Mouse (Mus musculus) ES-E14 (cell line): ENCODE measurements at regions not wholly inside any gene's neighbourhood (a gene's known extent, or its start where the extent isn't known, plus 50 kb on each side); places are given as distances from the start of the nearest gene placed in this dataset.

Source experiments
- DNase-seq: peaks from one replicate; pipeline ENCODE4 v3.0.0-alpha.2; 2013; ENCODE audit warnings: low read depth, low spot score
- H3K27ac ChIP-seq: 2 replicates; pipeline ENCODE4 v1.5.1; 2012; ENCODE audit warnings: low read depth, mild to moderate bottlenecking, low read length, moderate library complexity, mixed read lengths; ENCODE audit not compliant: poor library complexity, insufficient read depth, severe bottlenecking
- H3K36me3 ChIP-seq: 2 replicates; pipeline ENCODE4 v1.6.1; 2012; ENCODE audit warnings: mild to moderate bottlenecking, low read length, moderate library complexity, mixed read lengths; ENCODE audit not compliant: control insufficient read depth, poor library complexity, insufficient read depth, severe bottlenecking
- H3K4me1 ChIP-seq, 2 experiments: fragments of 150-350 bp in 1 of 2; sonication (generic) in 1 of 2; 2 replicates each; pipeline ENCODE4 v1.6.1; 2012; ENCODE audit warnings: low read length in 2 of 2, mild to moderate bottlenecking in 1 of 2, mixed read lengths in 1 of 2; ENCODE audit not compliant: control insufficient read depth in 2 of 2, insufficient read depth in 2 of 2, poor library complexity in 1 of 2
- H3K4me3 ChIP-seq, 2 experiments: fragments of 150-350 bp in 1 of 2; sonication (generic) in 1 of 2; 2 replicates each; pipeline ENCODE4 v1.5.1; 2012; ENCODE audit warnings: low read length in 2 of 2, low read depth in 1 of 2, mild to moderate bottlenecking in 1 of 2, mixed read lengths in 1 of 2; ENCODE audit not compliant: insufficient read depth in 1 of 2, poor library complexity in 1 of 2, severe bottlenecking in 1 of 2
- H3K9ac ChIP-seq: 2 replicates; pipeline ENCODE4 v1.6.1; 2012; ENCODE audit warnings: low read depth, mild to moderate bottlenecking, low read length, mixed read lengths; ENCODE audit not compliant: poor library complexity, insufficient read depth, severe bottlenecking
- H3K9me3 ChIP-seq: fragments of 150-350 bp; sonication (generic); 2 replicates; pipeline ENCODE4 v1.6.1; 2012; ENCODE audit warnings: low read depth, mild to moderate bottlenecking, low read length; ENCODE audit not compliant: control insufficient read depth, insufficient read depth
- CHD2 ChIP-seq: IDR thresholded peaks from 2 replicates; pipeline ENCODE4 v1.6.1; 2014; ENCODE audit warnings: mild to moderate bottlenecking, low read depth, low read length, inconsistent platforms
- HCFC1 ChIP-seq: IDR thresholded peaks from 2 replicates; pipeline ENCODE4 v1.6.1; 2012; ENCODE audit warnings: low read length, inconsistent platforms, borderline replicate concordance; ENCODE audit not compliant: insufficient read depth
- MAFK ChIP-seq: IDR thresholded peaks from 2 replicates; pipeline ENCODE4 v1.6.1; 2014; ENCODE audit warnings: mild to moderate bottlenecking, low read depth, low read length, inconsistent platforms; ENCODE audit not compliant: insufficient read depth
- ZC3H11A ChIP-seq: IDR thresholded peaks from 2 replicates; pipeline ENCODE4 v1.6.1; 2012; ENCODE audit warnings: low read depth, mild to moderate bottlenecking, inconsistent platforms, low read length, borderline replicate concordance
- ZNF384 ChIP-seq: IDR thresholded peaks from 2 replicates; pipeline ENCODE4 v1.6.1; 2012; ENCODE audit warnings: low read depth, low read length, inconsistent platforms
- in situ Hi-C, 2 experiments: fragments of 600-800 bp; cut with MboI; formaldehyde crosslinking; loops; one replicate each; pipeline ENCODE4 v1.15.1; 2025; ENCODE audit warnings: low sequenced_read_pairs in 2 of 2, inconsistent platforms in 1 of 2; ENCODE audit not compliant: unreplicated experiment in 2 of 2

DNA sequence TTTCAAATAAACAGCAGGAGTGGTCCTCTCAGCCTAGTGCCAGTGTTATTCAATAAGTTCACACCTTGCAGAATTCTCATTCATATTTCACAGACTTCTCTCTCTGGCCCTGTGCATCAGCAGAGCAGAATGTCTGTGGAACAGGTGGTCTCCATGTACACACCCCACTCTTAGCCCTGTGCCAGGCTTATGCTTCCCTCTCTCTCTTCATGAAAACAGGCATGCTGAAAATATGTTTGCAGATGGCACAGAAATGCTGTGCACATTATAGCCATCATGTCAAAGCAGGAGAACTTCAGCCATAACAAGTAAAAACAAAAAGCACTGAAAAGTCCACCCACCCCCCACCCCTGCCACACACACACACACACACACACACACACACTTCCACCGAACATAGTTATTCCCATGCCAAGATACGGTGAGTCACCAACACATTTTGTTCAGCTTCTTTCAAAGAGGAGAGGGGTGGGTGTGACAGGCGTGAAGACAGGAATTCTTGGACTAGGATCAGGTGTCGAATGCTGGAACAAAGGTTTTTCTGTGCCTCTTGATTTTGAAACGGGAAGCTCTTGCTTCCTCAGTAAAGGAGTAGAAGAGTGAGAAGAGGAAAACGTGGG is 600.6 kb downstream of the Rwdd3 start:
- Histone ChIP-seq H3K9ac (no peak overlapping the region), H3K27ac (no peak overlapping the region), H3K4me3 (no peak overlapping the region), H3K4me1 (no peaks in the 10 kb centered on the region), H3K36me3 (no peaks in the 10 kb centered on the region), H3K9me3 (no peaks in the 10 kb centered on the region)
- TF ChIP-seq ZC3H11A (no peak), HCFC1 (no peak), CHD2 (no peak), MAFK (no peak), ZNF384 (no peak)
- in situ Hi-C loops = no loop called here
- DNase-seq = no peak

GRCm38 (mm10) chr3:120541556-120542476 is 629.7 kb downstream of the Rwdd3 start:
- Histone ChIP-seq H3K4me1 (no peaks in the 10 kb centered on the region), H3K9ac (no peak overlapping the region), H3K27ac (no peak overlapping the region), H3K4me3 (no peak overlapping the region), H3K36me3 (no peaks in the 10 kb centered on the region), H3K9me3 (no peaks in the 10 kb centered on the region)
- in situ Hi-C loops = no loop called here
- TF ChIP-seq ZNF384 (no peak), ZC3H11A (no peak), CHD2 (no peak), MAFK (no peak)
- DNase-seq = no peak

DNA sequence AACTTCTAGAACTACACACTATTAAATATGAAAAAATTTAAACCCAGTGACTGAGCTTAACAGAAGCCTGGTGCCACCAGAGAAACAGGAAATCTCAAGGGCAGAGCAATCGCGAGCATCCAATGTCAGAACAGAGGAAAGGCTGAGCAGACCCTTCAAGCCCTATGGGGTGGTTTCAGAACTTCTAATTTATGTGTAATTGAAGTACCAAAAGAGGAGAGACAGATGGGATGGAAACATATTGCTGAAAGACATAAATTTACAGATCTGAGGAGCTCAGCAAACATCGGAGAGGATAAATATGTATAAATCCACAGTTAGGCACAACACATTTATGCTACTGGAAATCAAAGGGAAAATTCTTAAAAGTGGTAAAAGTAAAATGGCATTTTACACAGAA is 637.6 kb downstream of the Rwdd3 start:
- Histone ChIP-seq H3K27ac (no peak overlapping the region), H3K9ac (no peak overlapping the region), H3K36me3 (no peaks in the 10 kb centered on the region), H3K4me1 (no peaks in the 10 kb centered on the region), H3K4me3 (no peak overlapping the region), H3K9me3 (no peaks in the 10 kb centered on the region)
- in situ Hi-C loops = no loop called here
- TF ChIP-seq ZC3H11A = no peak
- no peak for TF ChIP-seq CHD2
- TF ChIP-seq HCFC1 = no peak
- no peak for TF ChIP-seq MAFK
- TF ChIP-seq ZNF384 = no peak
- DNase-seq = no peak

DNA sequence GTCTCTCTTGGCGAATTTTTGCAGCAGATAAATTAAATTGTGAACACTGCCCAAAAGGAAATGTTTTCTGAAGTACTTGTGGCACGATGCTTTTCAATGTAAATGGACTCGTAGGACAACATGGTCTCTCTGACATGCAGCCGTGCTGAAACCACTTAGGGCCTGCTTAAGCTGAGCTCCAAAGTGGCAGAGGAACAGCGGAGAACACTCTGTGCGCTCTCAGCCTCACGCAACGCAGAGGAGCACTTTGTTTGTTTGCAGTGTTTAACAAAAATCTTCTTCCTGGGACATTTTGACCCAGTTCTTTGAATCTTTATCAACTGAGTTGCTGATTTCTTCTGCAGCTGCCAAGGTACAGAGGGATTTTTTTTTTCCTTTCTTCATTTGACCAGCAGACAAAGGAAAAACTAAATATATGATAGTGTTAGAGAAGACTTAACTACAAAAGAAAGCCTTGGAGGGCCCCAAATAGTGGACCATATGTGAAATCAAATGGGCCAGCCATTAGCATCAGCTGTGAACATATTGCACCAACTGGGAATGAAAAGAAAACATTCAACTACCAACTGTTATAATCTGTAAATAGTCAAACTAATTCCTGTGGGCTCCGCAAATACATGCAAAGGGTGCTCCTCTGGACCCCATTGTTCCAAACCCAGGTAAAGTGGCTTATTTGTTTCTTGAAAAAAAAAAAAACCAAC is 639.5 kb downstream of the Rwdd3 start:
- no peak for DNase-seq
- Histone ChIP-seq H3K9me3 (no peaks in the 10 kb centered on the region), H3K9ac (no peak overlapping the region), H3K36me3 (no peaks in the 10 kb centered on the region), H3K4me1 (no peaks in the 10 kb centered on the region), H3K27ac (no peak overlapping the region), H3K4me3 (no peak overlapping the region)
- in situ Hi-C loops = no loop called here
- TF ChIP-seq ZC3H11A = no peak
